Mouse (Mus musculus) C2C12 (cell line): ENCODE data around the gene Gm17949.

Experiments used
- CEBPB ChIP-seq: IDR thresholded peaks from one replicate; pipeline ENCODE4 v1.6.1; 2011; ENCODE audit warnings: low read depth, mild to moderate bottlenecking, control low read depth, moderate library complexity
- CTCF ChIP-seq: IDR thresholded peaks from one replicate; pipeline ENCODE4 v1.5.1; 2011; ENCODE audit not compliant: control insufficient read depth, insufficient read depth, insufficient read length
- FOSL1 ChIP-seq: IDR thresholded peaks from one replicate; pipeline ENCODE4 v1.8.0; 2011; ENCODE audit warnings: mild to moderate bottlenecking, low read length; ENCODE audit not compliant: poor library complexity, insufficient read depth, severe bottlenecking
- MAX ChIP-seq: IDR thresholded peaks from one replicate; pipeline ENCODE4 v1.6.1; 2011; ENCODE audit warnings: mild to moderate bottlenecking, control low read depth
- MYOD1 ChIP-seq: IDR thresholded peaks from one replicate; pipeline ENCODE4 v1.6.1; 2011; ENCODE audit warnings: low read depth; ENCODE audit not compliant: control insufficient read depth, insufficient read length
- MYOG ChIP-seq: IDR thresholded peaks from one replicate; pipeline ENCODE4 v1.6.1; 2011; ENCODE audit not compliant: control insufficient read depth, insufficient read length; ENCODE audit errors: extremely low read depth
- USF1 ChIP-seq: IDR thresholded peaks from one replicate; pipeline ENCODE4 v1.6.1; 2011; ENCODE audit warnings: low read depth, mild to moderate bottlenecking, control low read depth, moderate library complexity

- TF ChIP-seq CTCF (no peak), CEBPB (no peak), MAX (no peak), USF1 (no peak), MYOG (no peak), FOSL1 (no peak), MYOD1 (no peak)
These were observed 59.4 kb downstream of the Gm17949 start for GRCm38 (mm10) chr17:57070699-57071098.
